Mouse (Mus musculus): ENCODE data around the gene Itga7.

Gene Itga7

GRCm38 (mm10) chr10:128934997-128935787 lies 1.6 kb downstream of the Itga7 start:
- CTCF ChIA-PET, result no interaction called here

GRCm38 (mm10) chr10:128935826-128936440 lies 2.3 kb downstream of the Itga7 start:
- CTCF ChIA-PET, result no interaction called here

- CTCF ChIA-PET, result no interaction called here
These were observed 4.3 kb downstream of the Itga7 start for GRCm38 (mm10) chr10:128937756-128938390.

GRCm38 (mm10) chr10:128938457-128938856 lies 4.8 kb downstream of the Itga7 start:
- CTCF ChIA-PET, result interaction anchor here (0.8 kb wide), 1 partner anchor 22 kb away, joined by 3 read pairs; no protein-coding TSS in a partner anchor

- CTCF ChIA-PET, result interaction anchor here (0.8 kb wide), 1 partner anchor 21 kb away, joined by 3 read pairs; no protein-coding TSS in a partner anchor
These were observed 5.4 kb downstream of the Itga7 start for GRCm38 (mm10) chr10:128938974-128939373.

- CTCF ChIA-PET, result no interaction called here
These were observed 7.0 kb downstream of the Itga7 start for GRCm38 (mm10) chr10:128940475-128941061.

- CTCF ChIA-PET, result interaction anchor here (0.7 kb wide), 1 partner anchor 796 kb away, joined by 3 read pairs; no protein-coding TSS in a partner anchor
These were observed 12.1 kb downstream of the Itga7 start for GRCm38 (mm10) chr10:128945675-128946074.

GRCm38 (mm10) chr10:128947496-128947895 lies 13.9 kb downstream of the Itga7 start:
- CTCF ChIA-PET, result no interaction called here

GRCm38 (mm10) chr10:128950208-128950887 lies 16.7 kb downstream of the Itga7 start:
- CTCF ChIA-PET, result interaction anchor here (0.6 kb wide), 1 partner anchor 310 kb away, joined by 3 read pairs; no protein-coding TSS in a partner anchor

- CTCF ChIA-PET, result no interaction called here
These were observed 24.7 kb downstream of the Itga7 start for GRCm38 (mm10) chr10:128958340-128958739.

- CTCF ChIA-PET, result interaction anchor here (0.5 kb wide), 1 partner anchor 21 kb away, joined by 3 read pairs; no protein-coding TSS in a partner anchor
These were observed 26.5 kb downstream of the Itga7 start for GRCm38 (mm10) chr10:128960142-128960541.

GRCm38 (mm10) chr10:128960590-128961584 lies 27.3 kb downstream of the Itga7 start, which contains the start of gene Mettl7b:
TSS of gene Mettl7b (minus strand) at chr10:128960988.
- CTCF ChIA-PET, result interaction anchor here (0.5 kb wide), 1 partner anchor 22 kb away, joined by 3 read pairs; no protein-coding TSS in a partner anchor

- CTCF ChIA-PET, result no interaction called here
These were observed 31.3 kb downstream of the Itga7 start for GRCm38 (mm10) chr10:128964961-128965360.

- CTCF ChIA-PET, result no interaction called here
These were observed 32.3 kb downstream of the Itga7 start for GRCm38 (mm10) chr10:128965871-128966270.

- CTCF ChIA-PET, result no interaction called here
These were observed 34.7 kb downstream of the Itga7 start for GRCm38 (mm10) chr10:128968341-128968749.

- CTCF ChIA-PET, result no interaction called here
These were observed 37.2 kb downstream of the Itga7 start for GRCm38 (mm10) chr10:128970740-128971250.

- CTCF ChIA-PET, result no interaction called here
These were observed 39.2 kb downstream of the Itga7 start for GRCm38 (mm10) chr10:128972841-128973240.

- CTCF ChIA-PET, result no interaction called here
These were observed 42.8 kb downstream of the Itga7 start for GRCm38 (mm10) chr10:128976395-128976794.

- CTCF ChIA-PET, result no interaction called here
These were observed 44.0 kb downstream of the Itga7 start for GRCm38 (mm10) chr10:128977522-128978114.

All from spleen, embryonic (tissue).